Mouse (Mus musculus) stomach, postnatal 0 days (tissue): ENCODE measurements at regions not wholly inside any gene's neighbourhood (a gene's known extent, or its start where the extent isn't known, plus 50 kb on each side); places are given as distances from the start of the nearest gene placed in this dataset.
A peak's percentile ranks its signal among the peaks of the same experiment; 100 is the strongest.

ENCODE experiments used
- ATAC-seq: fragments of 200-750 bp; cut with Nextera tagmentation; 2 replicates; pipeline ENCODE4 v1.8.0; 2017; ENCODE audit not compliant: low FRiP score, low TSS enrichment
- DNase-seq: peaks from one replicate; pipeline ENCODE4 v3.0.0-alpha.2; 2016; ENCODE audit warnings: low spot score
- H3K27ac ChIP-seq: fragments of 300-500 bp; sonication (generic); replicated peaks from 2 replicates; pipeline ENCODE4 v1.5.1; 2014; ENCODE audit warnings: mild to moderate bottlenecking, control low read depth
- H3K27me3 ChIP-seq: fragments of 300-500 bp; sonication (generic); 2 replicates; pipeline ENCODE4 v1.6.1; 2014; ENCODE audit warnings: low read length; ENCODE audit not compliant: control insufficient read depth, insufficient read depth
- H3K36me3 ChIP-seq: fragments of 300-500 bp; sonication (generic); 2 replicates; pipeline ENCODE4 v1.6.1; 2014; ENCODE audit warnings: low read length, mixed read lengths; ENCODE audit not compliant: control insufficient read depth, insufficient read depth
- H3K4me1 ChIP-seq: fragments of 300-500 bp; sonication (generic); replicated peaks from 2 replicates; pipeline ENCODE4 v1.6.1; 2014; ENCODE audit warnings: antibody characterized with exemption; ENCODE audit not compliant: control insufficient read depth, insufficient read depth
- H3K4me2 ChIP-seq: fragments of 300-500 bp; sonication (generic); replicated peaks from 2 replicates; pipeline ENCODE4 v1.6.1; 2014; ENCODE audit warnings: low read depth, mild to moderate bottlenecking, control low read depth, moderate library complexity
- H3K4me3 ChIP-seq: fragments of 300-500 bp; sonication (generic); 2 replicates; pipeline ENCODE4 v1.5.1; 2014; ENCODE audit warnings: low read depth, low read length, control low read depth
- H3K9ac ChIP-seq: fragments of 300-500 bp; sonication (generic); 2 replicates; pipeline ENCODE4 v1.6.1; 2014; ENCODE audit warnings: mild to moderate bottlenecking, low read length, control low read depth, mixed read lengths
- H3K9me3 ChIP-seq: fragments of 300-500 bp; sonication (generic); 2 replicates; pipeline ENCODE4 v1.6.1; 2016; ENCODE audit warnings: low read length; ENCODE audit not compliant: control insufficient read depth
- CTCF ChIP-seq: IDR thresholded peaks from 2 replicates; pipeline ENCODE4 v1.5.1; 2016; ENCODE audit warnings: antibody characterized with exemption, low read depth, mild to moderate bottlenecking, moderate library complexity
- EP300 ChIP-seq: optimal IDR thresholded peaks from 2 replicates; pipeline ENCODE3; 2016; ENCODE audit warnings: antibody characterized with exemption
- WGBS: fragments of 180-500 bp; shearing (Covaris S2); extraction: QIAGEN DNeasy Blood & Tissue Kit; methylation state at CpG from one replicate; pipeline ENCODE4 v1.1.7; 2014; 5-methylcytosine and 5-hydroxymethylcytosine counted together

- WGBS, result 32% methylated on average over 12 of the region's 12 CpGs
- no peak overlapping the region for H3K4me3 ChIP-seq
- DNase-seq (no peak), ATAC-seq (peak; percentile 88)
- no peak overlapping the region for H3K27ac ChIP-seq
- no peaks in the 10 kb centered on the region for H3K4me1 ChIP-seq
- H3K9ac ChIP-seq, result no peak overlapping the region
- H3K4me2 ChIP-seq, result no peak overlapping the region
- H3K36me3 ChIP-seq, result no peaks in the 10 kb centered on the region
- H3K9me3 ChIP-seq, result no peaks in the 10 kb centered on the region
- no peaks in the 10 kb centered on the region for H3K27me3 ChIP-seq
- TF ChIP-seq CTCF, result no peak
- no peak for TF ChIP-seq EP300
Measured at GRCm38 (mm10) chr4:88950181-88951033, 70.4 kb upstream of the Ifne start.

- Histone ChIP-seq H3K9ac (no peak overlapping the region), H3K9me3 (no peaks in the 10 kb centered on the region), H3K4me1 (no peaks in the 10 kb centered on the region), H3K27me3 (no peaks in the 10 kb centered on the region), H3K27ac (no peak overlapping the region), H3K36me3 (no peaks in the 10 kb centered on the region), H3K4me3 (no peak overlapping the region), H3K4me2 (no peak overlapping the region)
- ATAC-seq (no peak), DNase-seq (no peak)
- TF ChIP-seq EP300 (no peak), CTCF (no peak)
- 85% methylated on average over 4 of the region's 4 CpGs for WGBS
Measured at GRCm38 (mm10) chr4:88948027-88948859, 68.2 kb upstream of the Ifne start.

GRCm38 (mm10) chr4:88941955-88942354 lies 62.0 kb upstream of the Ifne start:
- no peak overlapping the region for H3K27ac ChIP-seq
- H3K4me2 ChIP-seq, result no peak overlapping the region
- no peak overlapping the region for H3K4me3 ChIP-seq
- H3K27me3 ChIP-seq, result no peaks in the 10 kb centered on the region; the same call in 1 of the 2 replicates
- WGBS, result 72% methylated on average over 4 of the region's 4 CpGs
- H3K9ac ChIP-seq, result no peak overlapping the region
- no peak for ATAC-seq
- H3K9me3 ChIP-seq, result no peaks in the 10 kb centered on the region
- no peaks in the 10 kb centered on the region for H3K36me3 ChIP-seq
- no peaks in the 10 kb centered on the region for H3K4me1 ChIP-seq
- TF ChIP-seq EP300 (no peak), CTCF (no peak)
- no peak for DNase-seq

- no peaks in the 10 kb centered on the region for H3K36me3 ChIP-seq
- H3K4me2 ChIP-seq, result no peak overlapping the region
- ATAC-seq (no peak), DNase-seq (no peak)
- WGBS, result 93% methylated on average over 2 of the region's 2 CpGs
- H3K27me3 ChIP-seq, result no peaks in the 10 kb centered on the region; the same call in 1 of the 2 replicates
- TF ChIP-seq EP300, result no peak
- no peak for TF ChIP-seq CTCF
- H3K9me3 ChIP-seq, result no peaks in the 10 kb centered on the region
- no peak overlapping the region for H3K4me3 ChIP-seq
- H3K27ac ChIP-seq, result no peak overlapping the region
- H3K9ac ChIP-seq, result no peak overlapping the region
- H3K4me1 ChIP-seq, result no peaks in the 10 kb centered on the region
Measured at GRCm38 (mm10) chr4:88940670-88941069, 60.7 kb upstream of the Ifne start.

DNA sequence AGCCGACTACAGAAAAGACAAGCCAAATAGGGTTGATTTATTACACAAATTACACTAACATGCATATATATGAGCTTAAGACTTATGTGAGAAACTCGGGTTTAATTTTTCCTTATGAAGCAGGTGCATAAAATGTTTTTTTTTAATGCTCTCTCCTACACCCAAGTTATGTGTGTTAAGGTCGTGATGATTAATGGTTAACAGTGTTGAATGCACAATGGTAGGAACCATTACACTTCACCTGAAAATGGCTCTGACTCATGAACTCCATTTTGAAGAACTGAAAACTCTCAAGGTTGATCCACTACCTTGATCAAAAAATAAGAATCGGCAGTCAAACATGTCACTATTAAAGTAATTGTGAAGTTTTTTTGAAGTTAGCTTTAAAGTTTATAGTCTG lies 59.4 kb upstream of the Ifne start:
- Histone ChIP-seq H3K27me3 (no peaks in the 10 kb centered on the region; the same call in 1 of the 2 replicates), H3K4me3 (no peak overlapping the region), H3K36me3 (no peaks in the 10 kb centered on the region), H3K9ac (no peak overlapping the region), H3K4me2 (no peak overlapping the region), H3K4me1 (no peaks in the 10 kb centered on the region), H3K27ac (no peak overlapping the region), H3K9me3 (no peaks in the 10 kb centered on the region)
- ATAC-seq, result no peak
- WGBS, result 65% methylated on average over 4 of the region's 4 CpGs
- DNase-seq, result no peak
- TF ChIP-seq CTCF (no peak), EP300 (no peak)

DNA sequence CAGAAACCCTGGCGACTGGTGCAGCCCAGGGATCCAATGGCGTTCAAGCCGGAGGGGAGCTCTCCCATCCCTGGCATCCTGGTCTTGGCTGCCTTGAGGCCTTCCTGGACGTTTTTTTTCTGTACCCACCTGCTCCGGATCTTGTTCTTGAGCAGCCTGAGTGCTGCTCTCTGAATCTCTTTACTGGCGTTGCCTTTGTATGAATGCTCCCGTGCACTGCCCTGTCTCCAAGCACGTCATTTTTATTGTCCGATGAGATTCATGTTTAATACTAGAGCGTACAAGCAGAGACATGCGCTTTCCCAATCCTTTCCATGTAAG lies 58.7 kb upstream of the Ifne start:
- Histone ChIP-seq H3K27ac (peak overlapping the region; percentile 86), H3K27me3 (no peaks in the 10 kb centered on the region; the same call in 1 of the 2 replicates)

More for the DNA sequence above, 58.7 kb upstream of the Ifne start:
- no peak for DNase-seq
- 10% methylated on average over 11 of the region's 11 CpGs for whole genome bisulfite sequencing
- Histone ChIP-seq H3K4me1 (no peaks in the 10 kb centered on the region), H3K9ac (peak overlapping the region; percentile 66), H3K9me3 (no peaks in the 10 kb centered on the region), H3K4me2 (peak overlapping the region; percentile 81), H3K36me3 (no peaks in the 10 kb centered on the region), H3K4me3 (peak overlapping the region; percentile 62)
- peak; percentile 53 for ATAC-seq
- TF ChIP-seq CTCF, result no peak
- TF ChIP-seq EP300, result no peak
